Mouse (Mus musculus) inflammation-experienced regulatory T-cells, adult 6 months (primary cell): ENCODE measurements around the gene Tmem87b. TPM values are rescaled to one million over a fixed set of nuclear protein-coding genes. Genes with fewer than 3 reads are reported as not detected.

Experiments
- ATAC-seq: one replicate; pipeline ENCODE4 v1.8.0; 2017
- polyA plus RNA-seq, 3 experiments: library from polyadenylated mRNA; unstranded; fragments of 100-300 nt; shearing (Covaris generic); gene quantifications; one replicate each; pipeline ENCODE4 v1.2.1; 2017

The Tmem87b gene
- polyA plus RNA-seq, 3 experiments from 2014 or later, result 11.3 to 18.5 (median 16.0) TPM

GRCm38 (mm10) chr2:128818956-128819643, 1.2 kb downstream of the Tmem87b start:
- ATAC-seq, result no peak

- no peak for ATAC-seq
These were observed 2.7 kb downstream of the Tmem87b start for GRCm38 (mm10) chr2:128820631-128821030.

GRCm38 (mm10) chr2:128823893-128824292, 6.0 kb downstream of the Tmem87b start:
- no peak for ATAC-seq

- ATAC-seq, result no peak
These were observed 9.9 kb downstream of the Tmem87b start for GRCm38 (mm10) chr2:128827787-128828186.

GRCm38 (mm10) chr2:128832611-128833010, 14.7 kb downstream of the Tmem87b start:
- ATAC-seq, result no peak

- no peak for ATAC-seq
These were observed 15.1 kb downstream of the Tmem87b start for GRCm38 (mm10) chr2:128833035-128833434.

GRCm38 (mm10) chr2:128833435-128833834, 15.5 kb downstream of the Tmem87b start:
- no peak for ATAC-seq

- ATAC-seq, result no peak
These were observed 19.6 kb downstream of the Tmem87b start for GRCm38 (mm10) chr2:128837531-128837930.

GRCm38 (mm10) chr2:128838611-128839010, 20.7 kb downstream of the Tmem87b start:
- no peak for ATAC-seq

GRCm38 (mm10) chr2:128839501-128839900, 21.6 kb downstream of the Tmem87b start:
- ATAC-seq, result no peak

- ATAC-seq, result no peak
These were observed 24.5 kb downstream of the Tmem87b start for GRCm38 (mm10) chr2:128842437-128842836.

- no peak for ATAC-seq
These were observed 32.1 kb downstream of the Tmem87b start for GRCm38 (mm10) chr2:128850036-128850435.

GRCm38 (mm10) chr2:128856673-128857072, 38.8 kb downstream of the Tmem87b start:
- no peak for ATAC-seq

- no peak for ATAC-seq
These were observed 41.0 kb downstream of the Tmem87b start for GRCm38 (mm10) chr2:128858962-128859361.

GRCm38 (mm10) chr2:128859861-128860260, 41.9 kb downstream of the Tmem87b start:
- ATAC-seq, result no peak

- ATAC-seq, result no peak
These were observed 44.7 kb downstream of the Tmem87b start, which contains the start of gene Fbln7 for GRCm38 (mm10) chr2:128862636-128863035. Gene Fbln7, plus strand, starts transcription at chr2:128862981.

- no peak for ATAC-seq
These were observed 45.9 kb downstream of the Tmem87b start for GRCm38 (mm10) chr2:128863777-128864331.

- no peak for ATAC-seq
These were observed 47.1 kb downstream of the Tmem87b start for GRCm38 (mm10) chr2:128865061-128865460.

- no peak for ATAC-seq
These were observed 53.7 kb downstream of the Tmem87b start for GRCm38 (mm10) chr2:128871656-128872055.

GRCm38 (mm10) chr2:128872256-128872655, 54.3 kb downstream of the Tmem87b start:
- ATAC-seq, result no peak

GRCm38 (mm10) chr2:128875526-128875925, 57.6 kb downstream of the Tmem87b start:
- ATAC-seq, result no peak

- ATAC-seq, result no peak
These were observed 63.3 kb downstream of the Tmem87b start for GRCm38 (mm10) chr2:128881236-128881635.

GRCm38 (mm10) chr2:128885225-128885811, 67.4 kb downstream of the Tmem87b start:
- no peak for ATAC-seq
